Mouse (Mus musculus) limb, embryonic 11.5 days (tissue): ENCODE measurements around the gene H2-DMb1. TPM values are rescaled to one million over a fixed set of nuclear protein-coding genes. Genes with fewer than 3 reads are reported as not detected.
"Not testable (repeated sequence)": the region's sequence is repeated elsewhere in the genome, so short reads cannot be mapped to it uniquely, and the experiment has no call there.

Experiments
- ATAC-seq: fragments of 200-750 bp; cut with Nextera tagmentation; 2 replicates; pipeline ENCODE4 v1.8.0; 2017; ENCODE audit warnings: low read depth; ENCODE audit not compliant: insufficient number of reproducible peaks, low FRiP score, low TSS enrichment
- DNase-seq: peaks from one replicate; pipeline ENCODE4 v3.0.0-alpha.2; 2015; ENCODE audit warnings: low spot score
- H3K27ac ChIP-seq: fragments of 300-500 bp; sonication (generic); replicated peaks from 2 replicates; pipeline ENCODE4 v1.5.1; 2014; ENCODE audit warnings: low read depth, mild to moderate bottlenecking, low read length
- H3K27me3 ChIP-seq: fragments of 300-500 bp; sonication (generic); 2 replicates; pipeline ENCODE4 v1.6.1; 2014; ENCODE audit warnings: mild to moderate bottlenecking, low read length, mixed read lengths; ENCODE audit not compliant: control insufficient read depth, insufficient read depth
- H3K36me3 ChIP-seq: fragments of 300-500 bp; sonication (generic); 2 replicates; pipeline ENCODE4 v1.6.1; 2014; ENCODE audit warnings: mild to moderate bottlenecking, low read length, moderate library complexity, mixed read lengths; ENCODE audit not compliant: control insufficient read depth, insufficient read depth
- H3K4me1 ChIP-seq: fragments of 300-500 bp; sonication (generic); 2 replicates; pipeline ENCODE4 v1.6.1; 2014; ENCODE audit warnings: low read length, mixed read lengths; ENCODE audit not compliant: control insufficient read depth, insufficient read depth
- H3K4me2 ChIP-seq: fragments of 300-500 bp; sonication (generic); 2 replicates; pipeline ENCODE4 v1.6.1; 2014; ENCODE audit warnings: low read depth, mild to moderate bottlenecking, moderate library complexity; ENCODE audit not compliant: severe bottlenecking
- H3K4me3 ChIP-seq: fragments of 300-500 bp; sonication (generic); 2 replicates; pipeline ENCODE4 v1.5.1; 2014; ENCODE audit warnings: low read depth, low read length
- H3K9ac ChIP-seq: fragments of 300-500 bp; sonication (generic); 2 replicates; pipeline ENCODE4 v1.6.1; 2014; ENCODE audit warnings: mild to moderate bottlenecking, low read length
- H3K9me3 ChIP-seq: fragments of 300-500 bp; sonication (generic); 2 replicates; pipeline ENCODE4 v1.6.1; 2016; ENCODE audit warnings: low read length; ENCODE audit not compliant: control insufficient read depth
- WGBS: fragments of 180-500 bp; shearing (Covaris S2); extraction: QIAGEN DNeasy Blood & Tissue Kit; methylation state at CpG from one replicate; pipeline ENCODE4 v1.1.7; 2014; 5-methylcytosine and 5-hydroxymethylcytosine counted together
- polyA plus RNA-seq: library from polyadenylated mRNA; unstranded; fragments of >200 nt; fragmentation: Nextera tagmentation; extraction: Ambion mirVana; gene quantifications from 2 replicates; pipeline ENCODE4 v1.2.1, GENCODE M21; 2014

Gene H2-DMb1
- polyA plus RNA-seq, 1 experiment from 2014 or later: 0.45 TPM

- Histone ChIP-seq H3K9ac (no peak overlapping the region), H3K4me1 (peaks cover 7% of the 10 kb centered on the region; the same call in 1 of the 2 replicates), H3K36me3 (no peaks in the 10 kb centered on the region), H3K27me3 (peaks cover 21% of the 10 kb centered on the region), H3K27ac (no peak overlapping the region), H3K4me3 (no peak overlapping the region), H3K9me3 (no peaks in the 10 kb centered on the region), H3K4me2 (no peak overlapping the region)
- 78% methylated on average over 4 of the region's 5 CpGs for WGBS
- DNase-seq: no peak
- no peak for ATAC-seq
Observed at GRCm38 (mm10) chr17:34143461-34143860, 9.4 kb upstream of the H2-DMb1 start.

GRCm38 (mm10) chr17:34144221-34144620, 8.7 kb upstream of the H2-DMb1 start:
- not testable (repeated sequence) for H3K4me3 ChIP-seq, H3K9me3 ChIP-seq, DNase-seq, H3K4me2 ChIP-seq, H3K4me1 ChIP-seq, ATAC-seq, H3K9ac ChIP-seq, H3K27ac ChIP-seq, H3K36me3 ChIP-seq
- peaks cover 14% of the 10 kb centered on the region for H3K27me3 ChIP-seq
- 83% methylated on average over 4 of the region's 4 CpGs for WGBS

GRCm38 (mm10) chr17:34144960-34145371, 7.9 kb upstream of the H2-DMb1 start:
- no peak overlapping the region for H3K9ac ChIP-seq
- H3K36me3 ChIP-seq: no peaks in the 10 kb centered on the region
- 73% methylated on average over 3 of the region's 3 CpGs for WGBS
- no peak overlapping the region for H3K4me2 ChIP-seq
- DNase-seq: no peak
- peaks cover 5% of the 10 kb centered on the region; the same call in 1 of the 2 replicates for H3K4me1 ChIP-seq
- no peaks in the 10 kb centered on the region for H3K9me3 ChIP-seq
- peaks cover 9% of the 10 kb centered on the region for H3K27me3 ChIP-seq
- H3K4me3 ChIP-seq: no peak overlapping the region
- no peak overlapping the region for H3K27ac ChIP-seq
- no peak for ATAC-seq

- DNase-seq: no peak
- Histone ChIP-seq H3K27ac (no peak overlapping the region), H3K4me1 (no peaks in the 10 kb centered on the region), H3K9me3 (no peaks in the 10 kb centered on the region), H3K9ac (no peak overlapping the region), H3K4me2 (no peak overlapping the region), H3K27me3 (no peaks in the 10 kb centered on the region), H3K4me3 (no peak overlapping the region), H3K36me3 (no peaks in the 10 kb centered on the region)
- 56% methylated on average over 5 of the region's 5 CpGs for WGBS
- ATAC-seq: no peak
Observed at GRCm38 (mm10) chr17:34155534-34155933, 2.7 kb downstream of the H2-DMb1 start.

- H3K36me3 ChIP-seq: no peaks in the 10 kb centered on the region
- no peak overlapping the region for H3K9ac ChIP-seq
- H3K27ac ChIP-seq: no peak overlapping the region
- no peak overlapping the region for H3K4me3 ChIP-seq
- H3K4me2 ChIP-seq: no peak overlapping the region
- DNase-seq (peak; percentile 29), ATAC-seq (no peak)
- WGBS: 47% methylated on average over 9 of the region's 9 CpGs
- H3K4me1 ChIP-seq: no peaks in the 10 kb centered on the region
- no peaks in the 10 kb centered on the region; the same call in 1 of the 2 replicates for H3K9me3 ChIP-seq
- H3K27me3 ChIP-seq: peaks cover 3% of the 10 kb centered on the region; the same call in 1 of the 2 replicates
Observed at GRCm38 (mm10) chr17:34164202-34164895, 11.5 kb downstream of the H2-DMb1 start.

GRCm38 (mm10) chr17:34165033-34165730, 12.3 kb downstream of the H2-DMb1 start:
- Histone ChIP-seq H3K4me2 (no peak overlapping the region), H3K27ac (no peak overlapping the region), H3K4me3 (no peak overlapping the region), H3K9ac (no peak overlapping the region), H3K27me3 (peaks cover 3% of the 10 kb centered on the region; the same call in 1 of the 2 replicates), H3K4me1 (no peaks in the 10 kb centered on the region), H3K36me3 (no peaks in the 10 kb centered on the region), H3K9me3 (no peaks in the 10 kb centered on the region; the same call in 1 of the 2 replicates)
- no peak for DNase-seq
- ATAC-seq: no peak
- 80% methylated on average over 6 of the region's 6 CpGs for WGBS

- ATAC-seq (no peak), DNase-seq (peak; percentile 45)
- Histone ChIP-seq H3K9ac (no peak overlapping the region), H3K4me2 (no peak overlapping the region), H3K36me3 (no peaks in the 10 kb centered on the region), H3K27ac (no peak overlapping the region), H3K9me3 (no peaks in the 10 kb centered on the region), H3K4me1 (no peaks in the 10 kb centered on the region), H3K27me3 (peaks cover 3% of the 10 kb centered on the region; the same call in 1 of the 2 replicates), H3K4me3 (no peak overlapping the region)
- WGBS: 0% methylated on average over 2 of the region's 2 CpGs
Observed at GRCm38 (mm10) chr17:34169279-34169678, 16.4 kb downstream of the H2-DMb1 start.

GRCm38 (mm10) chr17:34170487-34170876, 17.6 kb downstream of the H2-DMb1 start:
- Histone ChIP-seq H3K27me3 (peaks cover 3% of the 10 kb centered on the region; the same call in 1 of the 2 replicates), H3K27ac (no peak overlapping the region), H3K4me3 (no peak overlapping the region), H3K9ac (no peak overlapping the region), H3K4me2 (no peak overlapping the region), H3K36me3 (no peaks in the 10 kb centered on the region), H3K4me1 (no peaks in the 10 kb centered on the region), H3K9me3 (no peaks in the 10 kb centered on the region)
- WGBS: 26% methylated on average over 4 of the region's 4 CpGs
- no peak for ATAC-seq
- no peak for DNase-seq
